Mouse (Mus musculus): ENCODE results near the gene Snx9. TPM values are rescaled to one million over a fixed set of nuclear protein-coding genes. Genes with fewer than 3 reads are reported as not detected.
A peak's percentile ranks its signal among the peaks of the same experiment; 100 is the strongest.

The Snx9 gene
- polyA plus RNA-seq, 2 experiments = 9.4 to 11.6 TPM

DNA sequence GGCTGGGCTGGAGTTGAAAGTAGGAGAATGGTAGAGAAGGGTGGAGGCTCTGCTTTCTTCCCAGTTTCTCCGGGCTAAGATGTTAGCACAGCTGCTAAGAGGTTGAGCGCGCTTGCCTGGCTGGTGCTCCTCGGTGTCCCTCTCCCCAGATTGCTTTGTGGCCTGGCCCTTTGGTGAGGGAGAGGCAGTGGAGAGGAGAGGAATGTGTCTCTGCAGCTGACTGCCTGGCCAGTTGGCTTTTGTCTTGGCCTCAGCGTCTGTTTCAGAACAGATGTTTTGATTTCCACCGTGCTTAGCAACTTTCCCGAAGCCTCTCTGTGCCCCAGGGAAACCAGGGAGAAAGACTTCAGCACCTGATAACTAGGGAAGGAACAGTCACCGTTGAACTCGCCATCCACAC is 118.7 kb downstream of the Snx9 start:
- Histone ChIP-seq H3K4me2 (ENCODE audit: low read depth) (no peak overlapping the region), H3K4me3 (ENCODE audit: insufficient read depth in 1 of 2, low read depth in 2 of 2, low read length in 2 of 2) (no peak overlapping the region), H3K27me3 (ENCODE audit: control insufficient read depth, insufficient read depth, low read length) (no peaks in the 10 kb centered on the region), H3K27ac (no peak overlapping the region), H3K4me1 (replicated peaks; ENCODE audit: control insufficient read depth in 2 of 2, insufficient read depth in 2 of 2, low read length in 1 of 2) (no peaks in the 10 kb centered on the region; a peak in 1 of 4 replicates), H3K36me3 (replicated peaks; ENCODE audit: control insufficient read depth, insufficient read depth, low read depth) (no peaks in the 10 kb centered on the region), H3K9ac (replicated peaks) (no peak overlapping the region), H3K9me3 (ENCODE audit: control insufficient read depth, low read length) (no peaks in the 10 kb centered on the region)
- no peak for TF ChIP-seq CTCF (IDR thresholded peaks at IDR 0.05; ENCODE audit: low read depth)
- no peak for TF ChIP-seq EP300 (IDR thresholded peaks at IDR 0.05; ENCODE audit: low read depth)
- 55% methylated on average over 9 of the region's 9 CpGs for WGBS (ENCODE audit: insufficient replicate concordance)
- ATAC-seq (ENCODE audit: insufficient read depth) (no peak), DNase-seq (ENCODE audit: low read depth in 3 of 3, low spot score in 3 of 3) (no peak)

DNA sequence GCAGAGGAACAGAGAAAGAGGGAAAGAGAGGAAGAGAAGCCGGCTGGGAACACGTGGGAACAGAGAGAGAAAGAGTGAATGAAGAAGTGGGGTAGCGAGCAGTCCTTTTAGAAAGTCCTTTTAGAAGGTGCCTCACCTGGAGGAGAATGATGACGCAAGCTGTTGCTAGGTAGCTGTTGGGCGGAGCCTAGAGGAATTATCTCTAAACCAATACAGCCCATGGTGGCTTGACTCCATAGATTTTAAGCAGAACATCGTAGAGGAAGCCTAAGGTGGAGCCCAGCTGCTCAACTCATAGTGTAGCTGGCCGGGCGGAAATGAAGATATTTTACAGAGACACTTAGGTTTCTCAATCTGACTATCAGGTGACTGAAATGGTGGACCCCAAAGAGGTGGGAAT is 122.6 kb downstream of the Snx9 start:
- H3K4me2 ChIP-seq (ENCODE audit: low read depth) = no peak overlapping the region
- TF ChIP-seq EP300 (IDR thresholded peaks at IDR 0.05; ENCODE audit: low read depth) (no peak), CTCF (IDR thresholded peaks at IDR 0.05; ENCODE audit: low read depth) (no peak)
- 73% methylated on average over 8 of the region's 8 CpGs for WGBS (ENCODE audit: insufficient replicate concordance)
- DNase-seq (ENCODE audit: low read depth in 3 of 3, low spot score in 3 of 3) (no peak), ATAC-seq (ENCODE audit: insufficient read depth) (no peak)
- H3K9ac ChIP-seq (replicated peaks) = no peak overlapping the region
- H3K4me1 ChIP-seq (replicated peaks; ENCODE audit: control insufficient read depth in 2 of 2, insufficient read depth in 2 of 2, low read length in 1 of 2) = no peaks in the 10 kb centered on the region; a peak in 1 of 4 replicates
- H3K9me3 ChIP-seq (ENCODE audit: control insufficient read depth, low read length) = no peaks in the 10 kb centered on the region
- H3K27ac ChIP-seq = no peak overlapping the region
- H3K36me3 ChIP-seq (replicated peaks; ENCODE audit: control insufficient read depth, insufficient read depth, low read depth) = no peaks in the 10 kb centered on the region
- no peak overlapping the region for H3K4me3 ChIP-seq (ENCODE audit: insufficient read depth in 1 of 2, low read depth in 2 of 2, low read length in 2 of 2)
- no peaks in the 10 kb centered on the region for H3K27me3 ChIP-seq (ENCODE audit: control insufficient read depth, insufficient read depth, low read length)

DNA sequence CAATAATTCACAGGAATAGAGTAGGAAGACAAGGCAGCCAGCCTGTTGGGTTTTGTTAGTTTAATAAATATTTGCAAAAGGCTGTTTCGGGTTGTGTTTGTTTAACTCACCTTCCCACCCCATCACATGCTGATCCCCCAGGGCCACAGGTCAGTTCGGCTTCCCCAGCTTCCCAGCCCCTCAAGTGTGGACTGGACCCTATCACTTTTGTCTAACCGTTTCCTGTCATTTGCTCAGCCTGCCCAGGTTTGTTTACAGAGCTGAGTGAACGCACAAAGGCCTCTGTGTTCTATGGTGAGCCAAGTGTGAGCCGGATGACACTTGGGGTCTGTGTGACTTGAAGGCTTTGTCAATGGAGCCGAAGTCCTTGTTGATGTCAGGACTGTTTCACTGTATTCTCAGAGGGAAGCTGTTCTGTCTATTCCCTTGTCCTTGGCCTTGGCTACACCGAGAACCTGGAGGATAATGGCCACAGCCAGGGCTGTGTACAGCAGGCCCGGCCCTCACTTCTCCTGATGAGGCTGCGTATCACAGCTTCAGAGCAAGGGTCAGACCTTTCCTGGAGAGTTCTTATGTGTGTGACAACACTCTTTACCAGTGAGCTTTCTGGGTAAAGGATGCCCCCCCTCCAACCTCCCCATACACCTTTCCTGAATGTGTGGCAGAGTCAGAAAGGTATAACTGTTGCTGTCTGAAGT is 124.1 kb downstream of the Snx9 start:
- Histone ChIP-seq H3K4me2 (ENCODE audit: low read depth) (no peak overlapping the region), H3K9me3 (ENCODE audit: control insufficient read depth, low read length) (no peaks in the 10 kb centered on the region), H3K27ac (no peak overlapping the region), H3K4me1 (replicated peaks; ENCODE audit: control insufficient read depth in 2 of 2, insufficient read depth in 2 of 2, low read length in 1 of 2) (peaks cover 0 to 10% of the 10 kb centered on the region in 2 experiments; a peak in 2 of 4 replicates), H3K27me3 (ENCODE audit: control insufficient read depth, insufficient read depth, low read length) (no peaks in the 10 kb centered on the region), H3K36me3 (replicated peaks; ENCODE audit: control insufficient read depth, insufficient read depth, low read depth) (no peaks in the 10 kb centered on the region), H3K9ac (replicated peaks) (no peak overlapping the region), H3K4me3 (ENCODE audit: insufficient read depth in 1 of 2, low read depth in 2 of 2, low read length in 2 of 2) (no peak overlapping the region)
- 46% methylated on average over 9 of the region's 9 CpGs for WGBS (ENCODE audit: insufficient replicate concordance)
- ATAC-seq (ENCODE audit: insufficient read depth) (peak; percentile 67), DNase-seq (ENCODE audit: low read depth in 3 of 3, low spot score in 3 of 3) (peak in 1 of 3 experiments; percentile 17)
- TF ChIP-seq CTCF (IDR thresholded peaks at IDR 0.05; ENCODE audit: low read depth) = no peak
- no peak for TF ChIP-seq EP300 (IDR thresholded peaks at IDR 0.05; ENCODE audit: low read depth)

DNA sequence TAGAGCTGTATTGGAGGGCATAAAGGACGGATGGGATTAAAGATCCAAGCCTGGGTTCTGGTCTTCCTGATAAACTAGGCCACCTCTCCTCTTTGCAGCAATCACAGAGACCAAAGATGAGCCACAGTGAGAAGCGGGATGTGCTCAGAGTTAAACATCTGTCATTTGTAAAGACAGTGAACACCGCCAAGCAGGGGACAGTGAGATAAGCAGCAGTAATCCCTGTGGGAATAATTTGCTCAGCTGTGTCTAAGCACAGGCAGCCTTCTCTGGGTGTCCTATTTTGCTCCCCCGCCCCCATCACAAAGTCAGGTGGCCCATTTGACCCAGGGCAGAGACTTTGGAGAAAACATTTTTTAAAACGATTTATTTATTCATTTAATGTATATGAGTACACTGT is 125.6 kb downstream of the Snx9 start:
- Histone ChIP-seq H3K9me3 (ENCODE audit: control insufficient read depth, low read length) (no peaks in the 10 kb centered on the region), H3K27ac (no peak overlapping the region), H3K4me2 (ENCODE audit: low read depth) (no peak overlapping the region), H3K4me1 (replicated peaks; ENCODE audit: control insufficient read depth in 2 of 2, insufficient read depth in 2 of 2, low read length in 1 of 2) (peaks cover 0 to 12% of the 10 kb centered on the region in 2 experiments; a peak in 2 of 4 replicates), H3K4me3 (ENCODE audit: insufficient read depth in 1 of 2, low read depth in 2 of 2, low read length in 2 of 2) (no peak overlapping the region), H3K27me3 (ENCODE audit: control insufficient read depth, insufficient read depth, low read length) (no peaks in the 10 kb centered on the region), H3K9ac (replicated peaks) (no peak overlapping the region), H3K36me3 (replicated peaks; ENCODE audit: control insufficient read depth, insufficient read depth, low read depth) (no peaks in the 10 kb centered on the region)
- TF ChIP-seq EP300 (IDR thresholded peaks at IDR 0.05; ENCODE audit: low read depth) = no peak
- no peak for TF ChIP-seq CTCF (IDR thresholded peaks at IDR 0.05; ENCODE audit: low read depth)
- DNase-seq (ENCODE audit: low read depth in 3 of 3, low spot score in 3 of 3) (no peak), ATAC-seq (ENCODE audit: insufficient read depth) (no peak)
- 60% methylated on average over 5 of the region's 5 CpGs for WGBS (ENCODE audit: insufficient replicate concordance)

DNA sequence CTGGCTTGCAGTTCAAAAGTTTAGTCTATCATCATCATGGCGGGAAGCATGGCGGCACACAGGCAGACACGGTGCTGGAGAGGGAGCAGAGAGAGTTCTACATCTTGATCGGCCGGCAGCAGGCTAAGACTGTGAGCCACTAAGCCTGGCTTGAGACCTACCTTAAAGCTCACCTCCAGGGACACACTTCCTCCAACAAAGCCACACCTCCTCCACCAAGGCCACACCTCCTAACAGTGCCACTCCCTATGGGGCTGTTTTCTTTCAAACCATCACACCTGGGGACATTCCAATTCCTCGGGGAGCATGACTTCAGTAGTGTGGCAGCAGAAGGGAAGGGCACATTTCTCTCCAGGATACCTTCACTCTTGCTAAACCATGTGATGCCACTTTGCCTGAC is 127.4 kb downstream of the Snx9 start:
- ATAC-seq (ENCODE audit: insufficient read depth) = no peak
- TF ChIP-seq EP300 (IDR thresholded peaks at IDR 0.05; ENCODE audit: low read depth) = no peak
- no peak for TF ChIP-seq CTCF (IDR thresholded peaks at IDR 0.05; ENCODE audit: low read depth)

More for the DNA sequence above, 127.4 kb downstream of the Snx9 start:
- Histone ChIP-seq H3K4me1 (replicated peaks; ENCODE audit: control insufficient read depth in 2 of 2, insufficient read depth in 2 of 2, low read length in 1 of 2) (peaks cover 0 to 12% of the 10 kb centered on the region in 2 experiments; a peak in 2 of 4 replicates), H3K9ac (replicated peaks) (no peak overlapping the region), H3K4me3 (ENCODE audit: insufficient read depth in 1 of 2, low read depth in 2 of 2, low read length in 2 of 2) (no peak overlapping the region), H3K27me3 (ENCODE audit: control insufficient read depth, insufficient read depth, low read length) (no peaks in the 10 kb centered on the region), H3K4me2 (ENCODE audit: low read depth) (no peak overlapping the region), H3K9me3 (ENCODE audit: control insufficient read depth, low read length) (no peaks in the 10 kb centered on the region), H3K27ac (no peak overlapping the region), H3K36me3 (replicated peaks; ENCODE audit: control insufficient read depth, insufficient read depth, low read depth) (no peaks in the 10 kb centered on the region)
- 43% methylated on average over 6 of the region's 6 CpGs for WGBS (ENCODE audit: insufficient replicate concordance)
- DNase-seq (ENCODE audit: low read depth in 3 of 3, low spot score in 3 of 3) = no peak

Data from liver, embryonic 14.5 days (tissue).